Mouse (Mus musculus): ENCODE data around the gene Mapk1.
"Not testable (repeated sequence)": the region's sequence is repeated elsewhere in the genome, so short reads cannot be mapped to it uniquely, and the experiment has no call there.

The Mapk1 gene

DNA sequence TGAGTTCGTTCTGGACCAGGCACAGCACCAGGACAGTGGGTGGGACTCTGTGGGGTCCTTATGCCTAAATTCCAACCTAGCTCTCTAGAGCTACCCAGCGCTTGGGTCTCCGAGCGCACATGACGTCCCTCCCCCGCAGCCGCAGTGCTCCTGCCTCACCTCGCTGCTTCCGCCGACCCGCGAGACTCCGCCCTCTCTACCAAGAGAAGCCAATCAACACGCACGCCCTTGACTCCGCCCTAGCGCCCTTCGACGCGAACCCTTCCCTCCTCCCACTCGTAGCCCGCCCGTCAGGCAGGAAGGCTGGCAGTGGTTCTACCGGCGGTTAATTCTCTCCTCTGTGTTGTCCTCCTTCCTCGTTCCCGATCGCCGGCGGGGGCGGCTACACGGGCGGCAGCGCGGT lies at the start of gene Mapk1:
Mapk1 (plus strand) TSS at position 252 of the 403 bp plus-strand sequence.
- DNase-seq: peak; percentile 96 to 97

DNA sequence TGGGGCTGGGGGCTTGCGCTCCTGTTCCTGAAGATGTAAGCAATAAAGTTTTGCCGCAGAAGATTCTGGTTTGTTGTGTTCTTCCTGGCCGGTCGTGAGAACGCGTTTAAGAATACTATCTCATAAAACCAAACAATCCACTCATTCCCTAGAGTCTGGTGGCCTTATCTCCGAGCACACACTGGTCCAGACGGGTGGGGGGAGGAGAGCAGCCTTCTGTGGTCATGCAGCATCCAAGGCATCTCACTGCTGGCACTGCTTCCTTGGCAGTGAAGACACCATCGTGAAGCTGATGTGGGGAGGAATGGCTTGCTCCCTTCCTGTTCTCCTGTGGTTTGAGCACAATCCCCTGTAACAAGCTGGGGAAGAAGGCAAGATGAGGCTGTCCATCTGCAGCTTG lies 43.6 kb upstream of the Mapk1 start:
- no peak for DNase-seq

DNA sequence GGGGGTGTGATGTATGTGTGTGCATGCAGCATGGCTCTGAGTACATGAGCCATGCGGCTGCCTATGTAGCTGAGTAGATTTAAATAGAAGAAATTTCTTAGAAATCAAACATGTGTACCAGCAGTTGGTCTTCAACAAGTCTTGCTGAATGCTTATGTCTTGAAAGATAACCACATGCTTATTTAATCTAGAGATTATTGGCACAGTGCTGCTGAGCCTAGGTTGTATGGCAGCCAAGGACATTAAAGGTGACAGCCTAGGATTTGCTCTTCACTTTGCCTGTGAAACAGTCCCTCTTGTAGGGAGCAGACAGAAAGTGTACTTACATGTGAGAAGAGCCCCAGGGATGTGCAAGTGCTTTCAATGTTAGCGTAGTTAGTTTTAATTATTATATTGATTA lies 42.1 kb upstream of the Mapk1 start:
- DNase-seq: no peak

DNA sequence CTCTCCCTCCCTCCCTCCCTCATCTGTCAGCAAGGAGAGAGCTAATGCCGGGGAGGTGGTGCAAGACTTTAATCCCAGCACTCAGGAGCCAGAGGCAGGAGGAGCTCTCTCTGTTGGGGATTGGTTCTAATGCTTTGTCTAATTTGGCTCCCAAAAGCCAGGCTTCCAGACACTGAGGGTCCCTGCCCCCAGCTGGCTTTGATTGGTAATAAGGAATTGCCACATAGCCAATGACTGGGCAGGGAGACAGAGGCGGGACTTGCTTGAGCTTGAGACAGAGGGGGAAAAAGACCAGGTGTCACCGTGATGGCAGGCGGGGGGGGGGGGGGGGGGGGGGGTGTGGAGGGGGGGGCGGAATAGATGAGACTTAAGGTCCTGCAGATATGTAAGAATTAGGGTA lies 24.6 kb upstream of the Mapk1 start:
- DNase-seq: no peak

DNA sequence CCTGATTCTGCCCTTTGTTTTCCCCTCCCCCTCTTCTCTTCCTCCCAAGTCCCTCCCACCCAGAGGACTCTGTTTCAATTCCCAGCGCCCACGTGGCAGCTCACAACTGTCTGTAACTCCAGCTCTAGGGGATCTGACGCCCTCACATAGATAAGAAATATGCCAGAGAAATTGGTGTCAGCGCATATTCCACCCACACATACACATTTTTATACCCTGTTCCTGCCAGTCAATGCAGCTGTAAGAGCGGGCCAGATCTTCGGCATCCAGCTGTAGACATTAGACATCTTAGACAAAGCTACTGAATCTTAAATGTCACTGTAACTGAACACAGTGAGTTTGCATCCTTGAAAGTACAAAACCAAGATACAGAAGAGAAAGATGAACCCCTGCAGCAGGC lies 23.3 kb upstream of the Mapk1 start:
- DNase-seq: no peak

DNA sequence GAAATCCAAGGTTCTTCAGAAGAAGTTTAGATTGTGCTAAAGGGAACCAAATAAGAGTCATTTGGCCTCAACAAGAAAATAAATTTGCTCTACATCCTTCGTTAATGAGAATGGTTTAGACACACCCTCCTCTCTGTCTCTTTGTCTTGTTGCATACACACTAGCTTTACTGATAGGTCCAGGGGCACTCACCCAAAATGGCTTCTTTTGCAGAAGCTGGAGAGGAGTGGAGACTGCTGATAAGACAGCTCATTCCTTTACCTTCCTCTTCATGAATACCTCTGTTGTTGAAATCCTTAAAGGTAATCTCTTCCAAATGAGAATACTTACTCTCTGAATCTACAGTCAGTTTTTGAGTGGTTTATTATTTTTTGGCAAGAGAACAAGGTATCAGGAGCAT lies 18.0 kb upstream of the Mapk1 start:
- DNase-seq: no peak

DNA sequence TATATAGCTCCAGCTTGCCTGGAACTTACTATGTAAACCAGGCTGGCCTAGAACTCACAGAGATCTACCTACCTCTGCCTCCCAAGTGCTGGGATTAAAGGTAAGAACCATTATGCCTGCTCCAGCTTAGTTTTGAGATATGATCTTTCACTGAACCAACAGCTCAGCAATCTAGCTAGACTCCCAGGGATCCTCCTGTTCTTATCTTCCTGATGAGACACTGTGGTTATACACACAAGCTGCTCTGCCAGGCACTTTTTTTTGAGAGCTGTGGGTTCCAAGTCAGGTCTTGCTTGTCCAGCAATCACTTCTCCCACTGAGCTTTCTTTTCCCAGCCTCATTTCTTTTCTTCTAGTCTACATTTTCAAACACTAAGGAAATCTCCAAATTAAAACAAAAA lies 16.9 kb upstream of the Mapk1 start:
- no peak for DNase-seq

DNA sequence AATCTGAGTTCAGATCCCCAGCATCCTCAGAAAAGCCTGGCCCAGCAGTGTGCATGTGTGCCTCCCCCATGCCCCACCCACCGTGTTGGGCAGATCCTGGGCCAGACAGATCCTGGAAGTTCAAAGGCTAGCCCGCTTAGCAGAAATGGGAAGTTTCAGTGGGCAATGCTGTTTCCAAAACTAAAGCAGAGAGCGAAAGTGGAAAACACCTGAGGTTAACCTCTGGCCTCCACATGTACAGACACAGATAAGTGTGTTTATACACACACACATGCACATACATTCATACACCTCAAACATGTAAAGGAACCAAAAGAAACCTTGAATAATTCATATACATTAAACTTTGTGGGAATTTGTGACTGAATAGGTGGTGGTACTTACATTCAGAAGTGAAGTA lies 5.1 kb upstream of the Mapk1 start:
- no peak for DNase-seq

DNA sequence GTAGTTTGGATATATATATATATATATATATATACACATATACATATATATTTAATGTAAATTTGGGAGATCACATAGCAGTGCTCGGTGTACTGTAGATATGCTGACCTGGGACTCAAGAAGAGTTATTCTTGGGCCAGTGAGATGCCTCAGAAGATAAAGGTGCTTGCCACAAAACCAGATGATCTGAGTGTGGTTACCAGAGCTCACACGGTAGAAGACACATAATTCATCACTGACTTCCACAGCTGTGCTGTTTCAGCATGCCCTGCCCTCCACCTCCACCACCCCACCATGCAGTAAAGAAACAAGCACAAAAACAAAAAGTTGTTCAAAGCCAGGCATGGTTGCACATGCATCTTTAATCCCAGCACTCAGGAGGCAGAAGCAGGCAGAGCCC lies 4.4 kb upstream of the Mapk1 start:
- DNase-seq: no peak

DNA sequence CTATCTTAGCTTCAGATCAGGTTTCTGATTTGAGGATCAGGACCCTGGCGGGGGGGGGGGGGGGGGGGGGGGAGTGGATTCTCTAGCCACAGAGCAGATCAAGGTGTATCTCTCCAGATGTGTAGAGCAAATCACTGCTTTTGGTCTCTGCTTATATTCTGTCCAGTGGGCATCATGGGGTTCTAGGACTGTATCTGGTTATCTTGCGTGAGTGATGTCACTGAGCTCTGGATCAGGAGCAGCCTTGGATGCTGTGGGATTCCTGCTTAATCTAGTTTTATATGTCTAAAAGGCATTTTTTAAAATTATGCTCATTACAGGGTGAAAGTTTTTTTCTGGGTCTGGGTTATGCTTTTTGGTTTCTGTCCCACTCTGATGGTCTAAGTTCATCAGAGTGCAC lies 546 bp upstream of the Mapk1 start:
- no peak for DNase-seq

DNA sequence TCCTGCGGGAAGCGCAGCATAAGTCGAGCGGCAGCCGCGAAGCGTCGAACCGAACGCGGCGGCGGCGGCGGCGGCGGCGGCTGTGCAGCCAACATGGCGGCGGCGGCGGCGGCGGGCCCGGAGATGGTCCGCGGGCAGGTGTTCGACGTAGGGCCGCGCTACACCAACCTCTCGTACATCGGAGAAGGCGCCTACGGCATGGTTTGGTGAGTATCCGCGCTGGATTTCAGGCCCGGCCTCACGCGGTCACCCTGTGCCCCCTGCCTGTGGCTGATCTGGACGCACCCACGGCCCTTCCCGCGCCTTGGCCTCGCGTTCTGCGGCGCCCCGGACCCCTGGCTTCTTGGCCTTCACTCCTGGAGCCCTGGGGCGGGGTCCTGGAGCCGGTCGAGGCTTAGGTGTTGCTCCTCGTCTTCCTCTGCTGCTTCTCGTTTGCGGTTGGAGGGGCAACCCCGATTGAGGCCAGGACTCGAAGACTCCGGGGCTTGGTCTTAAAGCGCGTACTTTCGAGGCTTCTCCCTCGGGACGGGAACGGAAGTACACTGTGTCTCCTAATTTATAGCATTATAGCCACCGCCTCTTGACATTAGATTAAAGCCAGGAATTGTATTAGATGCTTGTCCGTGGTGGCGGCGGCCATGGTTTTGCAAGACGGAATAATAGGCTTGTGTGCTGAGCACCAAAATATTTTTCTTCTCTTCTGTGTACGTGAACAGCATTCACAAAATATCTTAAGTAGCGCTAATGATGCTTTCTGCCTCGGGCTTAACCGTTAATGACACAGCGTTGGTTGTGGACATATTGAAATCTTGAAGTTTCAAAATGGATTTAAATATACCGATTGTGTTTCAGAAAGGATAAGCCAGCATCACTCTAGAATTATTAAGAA lies 596 bp downstream of the Mapk1 start:
- peak; percentile 43 to 62 for DNase-seq

GRCm38 (mm10) chr16:16984423-16984941 lies 1.3 kb downstream of the Mapk1 start:
- no peak for DNase-seq

- no peak for DNase-seq
These were observed 4.1 kb downstream of the Mapk1 start for GRCm38 (mm10) chr16:16987248-16987647.

DNA sequence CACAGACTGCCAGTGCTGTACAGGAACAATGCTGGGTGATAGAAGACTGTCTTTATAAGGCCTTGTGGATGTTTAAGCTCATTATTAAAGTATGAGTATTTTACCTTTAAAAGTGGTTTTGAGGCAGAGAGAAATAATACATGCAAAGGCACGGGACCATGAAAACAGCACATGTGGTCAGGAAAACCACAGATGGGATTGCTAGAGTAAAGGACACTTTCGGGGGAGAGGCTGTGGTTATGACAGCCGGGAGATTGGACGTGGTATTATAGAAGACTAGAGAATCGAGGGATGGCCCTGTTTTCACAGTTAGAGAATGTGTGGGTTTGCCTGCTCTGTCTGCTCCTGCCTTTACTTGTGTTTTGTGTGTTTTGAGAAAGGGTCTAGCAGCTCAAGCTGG lies 5.7 kb downstream of the Mapk1 start:
- no peak for DNase-seq

GRCm38 (mm10) chr16:16990021-16990420 lies 6.8 kb downstream of the Mapk1 start:
- no peak for DNase-seq

GRCm38 (mm10) chr16:16994426-16995052 lies 11.4 kb downstream of the Mapk1 start:
- DNase-seq: no peak

GRCm38 (mm10) chr16:16996121-16996729 lies 13.0 kb downstream of the Mapk1 start:
- not testable (repeated sequence) for DNase-seq

DNA sequence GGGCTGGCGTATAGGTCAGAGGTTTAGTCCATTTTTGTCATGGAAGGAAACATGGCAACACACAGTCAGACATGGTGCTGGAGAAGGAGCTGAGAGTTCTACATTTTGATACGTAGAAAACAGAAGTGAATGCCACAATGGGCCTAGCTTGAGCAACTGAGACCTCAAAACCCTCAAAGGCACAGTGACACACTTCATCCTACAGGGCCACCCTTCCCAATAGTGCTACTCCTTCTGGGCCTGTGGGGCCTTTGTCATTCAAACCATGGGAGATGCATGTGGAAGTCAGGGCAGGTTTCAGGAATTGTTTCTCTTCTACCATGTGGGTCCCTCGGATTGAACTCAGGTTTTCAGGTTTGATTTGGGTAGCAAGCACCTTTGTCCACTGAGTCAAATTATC lies 17.9 kb downstream of the Mapk1 start:
- DNase-seq: no peak

- no peak for DNase-seq
These were observed 23.9 kb downstream of the Mapk1 start for GRCm38 (mm10) chr16:17007070-17007469.

DNA sequence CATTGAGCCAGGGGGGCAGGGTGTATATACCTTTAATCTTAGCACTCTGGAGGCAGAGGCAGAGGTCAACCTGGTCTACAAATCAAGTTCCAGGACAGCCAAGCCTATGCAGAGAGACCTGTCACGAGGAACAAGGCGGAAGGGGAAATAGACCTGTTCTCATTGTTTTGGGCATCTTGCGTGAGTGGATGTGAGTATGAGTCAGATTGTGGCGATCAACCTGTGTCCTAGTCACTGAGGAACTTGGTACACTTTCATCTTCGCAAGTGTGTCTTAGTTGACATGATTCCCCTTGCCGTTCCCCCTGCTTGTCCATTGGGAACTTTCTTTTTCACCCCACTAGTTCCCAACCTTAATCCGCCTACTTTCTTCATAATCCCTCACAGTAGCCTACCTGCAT lies 26.9 kb downstream of the Mapk1 start:
- DNase-seq: no peak

- no peak for DNase-seq
These were observed 29.4 kb downstream of the Mapk1 start for GRCm38 (mm10) chr16:17012583-17012982.

DNA sequence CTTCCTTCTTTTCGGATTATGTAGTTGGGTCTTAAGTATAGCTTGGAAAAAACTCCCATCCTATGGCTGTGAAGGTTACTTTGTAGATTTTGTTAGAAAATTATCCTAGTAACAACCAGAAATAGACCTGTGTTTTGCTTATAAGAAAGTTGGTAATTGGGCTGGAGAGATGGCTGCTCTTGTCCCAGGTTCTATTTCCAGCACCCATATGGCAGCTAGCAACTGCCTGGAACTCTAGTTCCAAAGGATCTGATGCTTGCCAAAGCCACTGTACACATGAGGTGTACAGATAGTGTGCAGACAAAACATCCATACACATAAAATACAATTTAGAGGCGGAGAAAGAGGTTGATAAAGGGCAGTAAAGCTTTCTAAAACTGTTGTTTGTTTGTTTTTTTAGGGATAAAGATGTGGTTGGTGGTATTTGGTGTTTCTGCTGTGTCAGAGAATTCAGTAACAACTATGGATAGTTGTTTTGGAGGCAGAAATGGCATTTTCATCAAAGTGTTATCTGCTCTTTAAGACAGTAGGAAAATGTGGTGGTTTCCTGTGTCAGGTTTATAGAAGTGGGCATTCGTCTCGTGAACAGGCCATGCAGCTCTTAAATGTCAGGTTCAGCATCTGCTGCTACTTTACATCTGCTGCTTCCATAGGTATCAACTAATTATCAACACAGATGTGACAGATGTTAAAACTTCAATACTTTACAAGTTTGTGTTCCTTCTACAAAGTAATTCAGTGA lies 32.1 kb downstream of the Mapk1 start:
- DNase-seq: no peak

DNA sequence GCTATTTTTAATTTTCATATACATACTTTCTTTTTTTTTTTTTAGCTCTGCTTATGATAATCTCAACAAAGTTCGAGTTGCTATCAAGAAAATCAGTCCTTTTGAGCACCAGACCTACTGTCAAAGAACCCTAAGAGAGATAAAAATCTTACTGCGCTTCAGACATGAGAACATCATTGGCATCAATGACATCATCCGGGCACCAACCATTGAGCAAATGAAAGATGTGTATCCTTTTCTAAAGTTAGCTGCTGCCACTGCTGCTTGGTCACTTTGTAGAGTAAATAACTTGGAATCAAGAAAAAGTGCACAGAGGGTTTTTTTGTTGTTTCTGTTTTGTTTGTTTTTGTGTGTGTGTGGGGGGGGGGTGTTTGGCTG lies 32.7 kb downstream of the Mapk1 start:
- no peak for DNase-seq
